Mouse (Mus musculus) left cerebral cortex, adult 8-10 months (tissue): Measurements from ENCODE around the gene Ccdc117. TPM values are rescaled to one million over a fixed set of nuclear protein-coding genes. Genes with fewer than 3 reads are reported as not detected.

Experiments used
- DNase-seq, 2 experiments: peaks; one replicate each; pipeline ENCODE4 v3.0.0; 2022; ENCODE audit warnings: low spot score in 2 of 2
- total RNA-seq, 4 experiments: library from RNA; stranded (reverse); gene quantifications; 2 replicates each; pipeline ENCODE4 v1.2.4; 2022

Ccdc117 gene
- total RNA-seq, 4 experiments from 2014 or later = 13.0 to 15.0 (median 13.2) TPM

GRCm38 (mm10) chr11:5533108-5533507, 8.9 kb downstream of the Ccdc117 start:
- no peak for DNase-seq

GRCm38 (mm10) chr11:5530717-5531116, 11.3 kb downstream of the Ccdc117 start:
- no peak for DNase-seq

- DNase-seq = no peak
Observed at GRCm38 (mm10) chr11:5530172-5530571, 11.8 kb downstream of the Ccdc117 start.

- no peak for DNase-seq
Observed at GRCm38 (mm10) chr11:5528841-5529240, 13.1 kb downstream of the Ccdc117 start.

GRCm38 (mm10) chr11:5527865-5528523, 14.0 kb downstream of the Ccdc117 start:
- no peak for DNase-seq

GRCm38 (mm10) chr11:5526573-5527439, 15.2 kb downstream of the Ccdc117 start:
- no peak for DNase-seq

GRCm38 (mm10) chr11:5525418-5525817, 16.6 kb downstream of the Ccdc117 start:
- no peak for DNase-seq

- no peak for DNase-seq
Observed at GRCm38 (mm10) chr11:5522798-5523415, 19.1 kb downstream of the Ccdc117 start.

- peak; percentile 69 to 74 for DNase-seq
Observed at GRCm38 (mm10) chr11:5521516-5522291, 20.3 kb downstream of the Ccdc117 start.

- no peak for DNase-seq
Observed at GRCm38 (mm10) chr11:5521266-5521515, 20.8 kb downstream of the Ccdc117 start.

GRCm38 (mm10) chr11:5520412-5521265, 21.3 kb downstream of the Ccdc117 start, which contains the start of gene Xbp1:
Gene Xbp1 (plus strand): TSS chr11:5520659.
- DNase-seq = peak; percentile 96 to 98

GRCm38 (mm10) chr11:5519681-5520080, 22.3 kb downstream of the Ccdc117 start:
- DNase-seq = no peak

- DNase-seq = no peak
Observed at GRCm38 (mm10) chr11:5517346-5517745, 24.6 kb downstream of the Ccdc117 start.

GRCm38 (mm10) chr11:5516617-5517016, 25.4 kb downstream of the Ccdc117 start:
- no peak for DNase-seq

- DNase-seq = no peak
Observed at GRCm38 (mm10) chr11:5516151-5516550, 25.8 kb downstream of the Ccdc117 start.

- no peak for DNase-seq
Observed at GRCm38 (mm10) chr11:5515655-5516054, 26.3 kb downstream of the Ccdc117 start.

GRCm38 (mm10) chr11:5515196-5515595, 26.8 kb downstream of the Ccdc117 start:
- no peak for DNase-seq

- no peak for DNase-seq
Observed at GRCm38 (mm10) chr11:5514091-5514490, 27.9 kb downstream of the Ccdc117 start.

GRCm38 (mm10) chr11:5512961-5513360, 29.0 kb downstream of the Ccdc117 start:
- DNase-seq = no peak

GRCm38 (mm10) chr11:5512099-5512725, 29.8 kb downstream of the Ccdc117 start:
- no peak for DNase-seq
